Mouse (Mus musculus): Measurements from ENCODE around the gene Mcm10. TPM values are rescaled to one million over a fixed set of nuclear protein-coding genes. Genes with fewer than 3 reads are reported as not detected.

The Mcm10 gene
- total RNA-seq (2023) = 0.64 TPM

GRCm38 (mm10) chr2:5012491-5013324 lies at the start of gene Mcm10:
TSS of gene Mcm10 (minus strand) at chr2:5012791.

GRCm38 (mm10) chr2:4975807-4976206 lies 36.8 kb downstream of the Mcm10 start, which contains the start of gene Ucma:
TSS of gene Ucma (plus strand) at chr2:4976122.

Other genes starting within 250 kb of the Mcm10 start
- gene Sephs1, start 131.2 kb downstream of the Mcm10 start, total RNA-seq (2023) = 28.3 TPM
- 26.3 TPM for gene Phyh, start 93.8 kb downstream of the Mcm10 start, total RNA-seq (2023)
- not detected for gene Ucma, start 36.7 kb downstream of the Mcm10 start, total RNA-seq (2023)
- 2.6 TPM for gene Optn, start 51.3 kb upstream of the Mcm10 start, total RNA-seq (2023)
- not detected for gene Ccdc3, start 125.0 kb upstream of the Mcm10 start, total RNA-seq (2023)